Mouse (Mus musculus) heart, embryonic 11.5 days (tissue): ENCODE results near the gene Epb41l1. TPM values are rescaled to one million over a fixed set of nuclear protein-coding genes. Genes with fewer than 3 reads are reported as not detected.

Experiments used
- ATAC-seq: fragments of 200-750 bp; cut with Nextera tagmentation; replicated peaks from 2 replicates; pipeline ENCODE4 v1.8.0; 2017; ENCODE audit warnings: moderate library complexity; ENCODE audit not compliant: insufficient number of reproducible peaks, low FRiP score, low TSS enrichment
- H3K27ac ChIP-seq: fragments of 300-500 bp; sonication (generic); 2 replicates; pipeline ENCODE4 v1.5.1; 2014; ENCODE audit warnings: mild to moderate bottlenecking, low read depth, low read length
- H3K27me3 ChIP-seq: fragments of 300-500 bp; sonication (generic); 2 replicates; pipeline ENCODE4 v1.6.1; 2014; ENCODE audit warnings: mild to moderate bottlenecking, low read length, mixed read lengths; ENCODE audit not compliant: control insufficient read depth, insufficient read depth
- H3K36me3 ChIP-seq: fragments of 300-500 bp; sonication (generic); 2 replicates; pipeline ENCODE4 v1.6.1; 2014; ENCODE audit warnings: mild to moderate bottlenecking, low read length, moderate library complexity, mixed read lengths; ENCODE audit not compliant: control insufficient read depth, insufficient read depth
- H3K4me1 ChIP-seq: fragments of 300-500 bp; sonication (generic); 2 replicates; pipeline ENCODE4 v1.6.1; 2014; ENCODE audit warnings: low read length; ENCODE audit not compliant: control insufficient read depth, insufficient read depth
- H3K4me2 ChIP-seq: fragments of 300-500 bp; sonication (generic); 2 replicates; pipeline ENCODE4 v1.6.1; 2014; ENCODE audit warnings: mild to moderate bottlenecking, moderate library complexity
- H3K4me3 ChIP-seq: fragments of 300-500 bp; sonication (generic); 2 replicates; pipeline ENCODE4 v1.5.1; 2014; ENCODE audit warnings: low read depth, low read length
- H3K9ac ChIP-seq: fragments of 300-500 bp; sonication (generic); 2 replicates; pipeline ENCODE4 v1.6.1; 2014; ENCODE audit warnings: mild to moderate bottlenecking, low read depth, low read length, moderate library complexity
- H3K9me3 ChIP-seq: fragments of 300-500 bp; sonication (generic); replicated peaks from 2 replicates; pipeline ENCODE4 v1.6.1; 2016; ENCODE audit warnings: low read length; ENCODE audit not compliant: control insufficient read depth
- WGBS: fragments of 180-500 bp; shearing (Covaris S2); extraction: QIAGEN DNeasy Blood & Tissue Kit; methylation state at CpG from one replicate; pipeline ENCODE4 v1.1.7; 2014; ENCODE audit not compliant: insufficient replicate concordance; 5-methylcytosine and 5-hydroxymethylcytosine counted together
- polyA plus RNA-seq: library from polyadenylated mRNA; unstranded; fragments of >200 nt; fragmentation: Nextera tagmentation; extraction: Ambion mirVana; gene quantifications from 2 replicates; pipeline ENCODE4 v1.2.1, GENCODE M21; 2014

Epb41l1 gene
- polyA plus RNA-seq, 1 experiment from 2014 or later, result 1.6 TPM

DNA sequence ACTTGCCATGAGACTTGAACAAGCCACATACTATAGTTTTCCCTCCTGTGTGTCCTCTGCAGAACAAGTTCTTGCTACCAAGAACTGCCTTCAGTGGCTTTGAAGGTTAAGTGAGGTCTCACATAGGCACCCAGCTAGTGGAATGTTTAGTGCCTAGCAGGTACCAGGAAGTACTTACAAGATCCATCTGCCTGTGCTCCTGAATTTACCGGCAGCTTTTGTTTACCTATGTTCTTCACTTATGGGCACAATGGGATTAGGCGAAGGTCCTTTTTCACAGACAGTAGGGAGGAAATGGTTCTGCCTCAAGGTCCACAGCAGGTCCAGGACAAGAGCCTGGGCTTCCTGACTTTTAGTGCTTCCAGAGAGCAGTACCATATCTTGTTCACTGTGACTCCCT is 112.5 kb downstream of the Epb41l1 start:
- 66% methylated on average over 2 of the region's 2 CpGs for WGBS
- no peak overlapping the region for H3K27ac ChIP-seq
- peaks cover 2% of the 10 kb centered on the region; the same call in 1 of the 2 replicates for H3K27me3 ChIP-seq
- no peaks in the 10 kb centered on the region for H3K36me3 ChIP-seq
- no peaks in the 10 kb centered on the region for H3K4me1 ChIP-seq
- no peak overlapping the region for H3K4me2 ChIP-seq
- H3K9ac ChIP-seq, result no peak overlapping the region
- H3K4me3 ChIP-seq, result no peak overlapping the region
- H3K9me3 ChIP-seq, result no peaks in the 10 kb centered on the region
- no peak for ATAC-seq

DNA sequence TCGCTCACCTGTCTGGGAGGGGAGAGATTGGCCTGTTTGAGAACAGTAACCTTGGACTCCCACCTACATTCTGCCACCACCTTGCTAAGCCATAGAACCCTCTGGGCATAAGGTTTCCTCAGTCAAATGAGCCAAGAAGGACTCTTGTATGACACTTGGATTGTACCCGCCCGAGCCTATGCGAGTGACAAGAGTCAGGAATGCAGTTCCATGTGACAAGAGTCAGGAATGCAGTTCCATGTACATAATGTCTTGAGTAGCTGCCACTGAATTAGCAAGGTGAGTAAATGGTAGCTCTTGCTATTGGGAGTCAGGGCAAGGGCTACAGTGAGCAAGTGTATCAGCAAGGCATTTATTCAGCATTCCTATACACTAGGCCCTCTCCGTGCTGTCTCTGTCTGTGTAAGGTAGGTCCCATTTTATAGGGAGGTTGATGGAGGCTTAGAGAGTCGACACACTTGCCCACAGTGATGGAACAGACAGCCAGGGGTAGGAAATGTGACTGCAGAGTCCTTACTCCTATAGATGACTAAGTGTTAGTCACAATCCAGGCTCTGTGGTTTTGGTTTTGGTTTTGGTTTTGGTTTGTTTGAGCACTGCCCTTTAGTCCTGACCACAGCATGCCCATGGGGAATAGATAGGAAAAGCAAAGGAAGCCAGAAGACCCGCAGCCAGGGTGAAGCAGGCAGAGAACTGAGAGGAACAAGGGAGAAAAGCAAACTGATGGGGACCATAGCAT is 118.3 kb downstream of the Epb41l1 start:
- H3K27ac ChIP-seq, result no peak overlapping the region
- ATAC-seq, result no peak
- WGBS, result 73% methylated on average over 7 of the region's 7 CpGs

DNA sequence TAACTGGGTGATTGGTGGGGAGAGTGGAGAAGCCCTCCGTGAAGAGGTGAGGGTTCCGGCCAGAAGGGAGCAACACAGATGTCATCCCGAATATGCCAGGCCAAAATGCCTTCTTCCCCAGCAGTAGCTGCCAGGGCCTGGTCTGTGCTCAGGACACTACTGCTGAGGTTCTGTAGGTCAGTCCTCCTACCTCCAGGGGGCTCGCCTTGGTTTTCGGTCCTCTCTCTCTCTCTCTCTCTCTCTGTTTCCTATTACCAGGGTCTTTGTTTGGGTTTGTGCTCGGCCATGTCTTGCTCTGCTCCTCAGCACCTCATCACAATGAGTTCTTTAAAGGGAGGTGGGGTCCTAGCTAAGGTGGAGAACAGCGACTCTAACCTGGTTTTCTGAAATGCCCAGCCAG is 120.3 kb downstream of the Epb41l1 start:
- no peak overlapping the region for H3K4me2 ChIP-seq
- H3K27me3 ChIP-seq, result no peaks in the 10 kb centered on the region; the same call in 1 of the 2 replicates
- ATAC-seq, result no peak
- no peak overlapping the region for H3K4me3 ChIP-seq
- H3K36me3 ChIP-seq, result 0 out of 2 replicates have a peak, but pooled peaks cover 2% of the 10 kb centered on the region
- 79% methylated on average over 7 of the region's 7 CpGs for WGBS
- H3K9ac ChIP-seq, result no peak overlapping the region
- no peaks in the 10 kb centered on the region for H3K9me3 ChIP-seq
- H3K27ac ChIP-seq, result no peak overlapping the region
- no peaks in the 10 kb centered on the region for H3K4me1 ChIP-seq

More for the DNA sequence above, 118.3 kb downstream of the Epb41l1 start:
- H3K9ac ChIP-seq, result no peak overlapping the region
- H3K4me3 ChIP-seq, result no peak overlapping the region
- H3K4me2 ChIP-seq, result no peak overlapping the region
- H3K27me3 ChIP-seq, result no peaks in the 10 kb centered on the region; the same call in 1 of the 2 replicates
- 0 out of 2 replicates have a peak, but pooled peaks cover 2% of the 10 kb centered on the region for H3K36me3 ChIP-seq
- H3K9me3 ChIP-seq, result no peaks in the 10 kb centered on the region
- no peaks in the 10 kb centered on the region for H3K4me1 ChIP-seq

DNA sequence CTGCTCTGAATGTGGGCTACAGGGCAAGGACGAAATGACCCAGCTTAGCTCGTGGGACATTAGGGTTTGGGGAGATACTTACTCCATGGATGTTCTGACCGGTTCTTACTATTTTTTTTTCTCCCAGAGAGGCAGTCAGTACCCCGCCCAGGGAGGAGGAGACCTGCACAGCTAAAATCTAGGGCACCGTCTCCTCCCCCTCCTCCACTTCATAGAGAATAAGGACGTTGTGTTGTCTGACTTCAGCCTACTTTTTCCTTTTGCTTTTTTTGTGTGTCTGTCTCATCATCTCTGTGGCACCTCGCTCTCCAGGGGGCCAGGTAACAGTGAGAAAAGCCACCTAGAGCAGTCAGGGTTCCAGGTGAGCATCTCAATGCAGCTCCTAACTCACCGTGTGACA is 121.7 kb downstream of the Epb41l1 start:
- Histone ChIP-seq H3K27ac (no peak overlapping the region), H3K4me3 (no peak overlapping the region), H3K4me1 (no peaks in the 10 kb centered on the region), H3K36me3 (0 out of 2 replicates have a peak, but pooled peaks cover 2% of the 10 kb centered on the region), H3K9ac (no peak overlapping the region), H3K4me2 (no peak overlapping the region), H3K27me3 (no peaks in the 10 kb centered on the region; the same call in 1 of the 2 replicates), H3K9me3 (no peaks in the 10 kb centered on the region)
- ATAC-seq, result no peak
- 76% methylated on average over 8 of the region's 8 CpGs for WGBS

DNA sequence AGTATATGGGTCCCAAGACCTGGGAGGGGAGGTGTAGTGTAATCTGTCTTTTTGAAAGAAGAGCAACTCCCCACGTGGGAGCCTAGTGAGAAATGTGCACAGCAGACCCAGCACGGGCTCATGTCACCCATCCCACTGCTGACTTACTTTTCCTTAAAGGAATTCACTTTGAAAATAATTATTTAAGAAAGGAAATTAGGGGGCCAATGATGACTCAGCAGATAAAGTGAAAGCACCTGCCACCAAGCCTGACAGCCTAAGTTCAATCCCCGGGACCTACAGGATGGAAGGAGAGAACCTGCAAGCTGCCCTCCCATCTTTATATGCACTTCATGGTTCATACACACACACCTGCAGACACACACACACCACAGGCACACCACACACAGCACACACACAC is 123.1 kb downstream of the Epb41l1 start:
- Histone ChIP-seq H3K4me2 (no peak overlapping the region), H3K9me3 (no peaks in the 10 kb centered on the region), H3K27ac (no peak overlapping the region), H3K27me3 (no peaks in the 10 kb centered on the region; the same call in 1 of the 2 replicates), H3K36me3 (0 out of 2 replicates have a peak, but pooled peaks cover 2% of the 10 kb centered on the region), H3K4me3 (no peak overlapping the region), H3K9ac (no peak overlapping the region), H3K4me1 (peaks cover 3% of the 10 kb centered on the region; the same call in 1 of the 2 replicates)
- 71% methylated on average over 3 of the region's 3 CpGs for WGBS
- no peak for ATAC-seq

DNA sequence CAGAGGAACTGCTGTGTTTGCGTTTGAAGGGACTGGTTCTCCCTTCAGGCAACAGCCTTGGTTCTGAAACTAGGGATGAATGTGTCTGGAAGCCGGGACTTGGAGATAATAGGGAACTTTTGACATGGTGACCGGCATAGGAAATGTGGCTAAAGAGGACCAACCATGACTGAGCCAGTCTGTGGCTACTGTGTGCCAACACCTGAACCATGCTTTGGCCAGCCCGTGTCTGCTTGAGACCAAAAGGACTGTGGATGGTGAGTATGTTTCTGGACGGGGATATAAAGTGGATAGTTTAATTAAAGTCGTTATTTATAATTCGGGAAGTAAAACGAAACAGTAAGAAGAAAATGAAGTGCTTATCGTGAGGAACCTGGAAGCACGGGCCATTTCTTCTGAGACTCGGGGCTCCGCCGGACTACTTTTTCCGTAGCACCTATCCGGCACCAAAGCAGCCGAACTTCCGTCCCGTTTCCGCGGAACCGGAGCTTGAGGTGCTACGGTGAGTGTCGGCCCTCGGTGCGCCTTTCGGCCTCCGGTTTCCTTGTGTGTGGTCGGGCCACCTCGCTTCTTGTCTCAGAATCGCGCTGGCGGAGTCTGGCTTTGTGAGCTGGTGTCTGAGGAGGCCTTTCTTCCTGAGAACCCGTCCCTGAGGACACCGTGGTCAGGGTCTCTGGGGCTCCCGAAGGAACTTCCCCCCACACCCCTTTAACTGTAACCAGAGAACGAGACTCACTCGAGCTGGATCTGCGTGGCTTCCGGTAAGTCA is 126.6 kb downstream of the Epb41l1 start, which contains the start of gene Aar2:
Aar2 (plus strand) TSS at position 462 of the 769 bp plus-strand sequence.
- no peak for ATAC-seq
- WGBS, result 5% methylated on average over 39 of the region's 39 CpGs
- no peaks in the 10 kb centered on the region for H3K9me3 ChIP-seq
- peak within 1 kb of the TSS; percentile 94 for H3K4me3 ChIP-seq
- H3K36me3 ChIP-seq, result peaks cover 4% of the 10 kb centered on the region; the same call in 1 of the 2 replicates
- H3K9ac ChIP-seq, result peak within 1 kb of the TSS; percentile 94
- peak within 1 kb of the TSS; percentile 89 for H3K4me2 ChIP-seq
- no peaks in the 10 kb centered on the region for H3K27me3 ChIP-seq
- peaks cover 3% of the 10 kb centered on the region; the same call in 1 of the 2 replicates for H3K4me1 ChIP-seq
- peak within 1 kb of the TSS; percentile 76 for H3K27ac ChIP-seq

DNA sequence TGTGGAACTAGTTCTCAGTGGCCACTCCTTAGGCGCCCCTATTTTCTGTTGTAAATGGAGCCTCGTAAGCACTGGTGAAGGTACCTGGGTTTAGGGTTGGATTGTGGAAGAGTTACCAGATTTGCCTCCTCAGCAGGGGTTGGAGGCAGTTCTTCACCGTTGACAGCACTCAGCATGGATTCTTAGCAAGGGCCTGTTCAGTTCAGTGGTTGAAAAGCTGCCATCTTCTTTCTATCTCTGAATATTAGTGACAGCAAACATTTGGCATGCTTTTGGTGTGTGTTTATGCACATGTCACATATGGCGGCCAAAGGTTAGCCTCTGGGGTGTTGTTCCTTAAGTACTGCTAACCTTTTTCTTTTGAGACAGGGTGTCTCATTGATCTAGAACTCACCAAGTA is 131.7 kb downstream of the Epb41l1 start:
- no peak overlapping the region for H3K9ac ChIP-seq
- no peaks in the 10 kb centered on the region for H3K27me3 ChIP-seq
- no peak for ATAC-seq
- H3K4me2 ChIP-seq, result no peak overlapping the region
- peaks cover 3% of the 10 kb centered on the region; the same call in 1 of the 2 replicates for H3K4me1 ChIP-seq
- no peak overlapping the region for H3K4me3 ChIP-seq
- H3K9me3 ChIP-seq, result no peaks in the 10 kb centered on the region
- WGBS, result 91% methylated on average over 4 of the region's 4 CpGs
- H3K36me3 ChIP-seq, result peaks cover 11% of the 10 kb centered on the region
- no peak overlapping the region for H3K27ac ChIP-seq

DNA sequence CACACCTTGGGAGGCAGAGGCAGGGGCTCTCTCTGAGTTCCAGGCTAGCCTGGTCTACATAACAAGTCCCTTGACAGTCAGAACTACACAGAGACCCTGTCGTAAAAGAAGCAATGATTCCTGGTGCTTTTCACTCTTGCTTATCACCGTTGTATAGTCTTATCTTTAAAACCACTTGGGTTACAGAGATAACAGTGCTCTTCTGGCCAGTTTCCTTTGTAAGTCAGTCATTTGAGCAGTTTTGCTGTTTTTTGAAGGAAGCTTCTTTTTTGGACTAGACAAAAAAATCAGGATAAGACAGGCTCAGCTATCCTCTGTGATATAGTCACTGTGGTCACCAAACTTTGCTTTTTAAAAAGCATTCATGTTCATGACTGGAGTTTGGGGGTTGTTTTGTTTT is 141.1 kb downstream of the Epb41l1 start:
- Histone ChIP-seq H3K4me3 (no peak overlapping the region), H3K27me3 (no peaks in the 10 kb centered on the region), H3K9me3 (no peaks in the 10 kb centered on the region), H3K4me2 (no peak overlapping the region), H3K9ac (no peak overlapping the region), H3K36me3 (peaks cover 4% of the 10 kb centered on the region), H3K27ac (no peak overlapping the region), H3K4me1 (peaks cover 4% of the 10 kb centered on the region; the same call in 1 of the 2 replicates)
- no peak for ATAC-seq
- 14% methylated on average over 2 of the region's 2 CpGs for WGBS
